Mouse (Mus musculus) thymus, postnatal 36 days (tissue): ENCODE data around the gene Tsen2.
A peak's percentile ranks its signal among the peaks of the same experiment; 100 is the strongest.

Experiments used
- DNase-seq, 2 experiments: peaks; one replicate each; pipeline ENCODE4 v3.0.0; 2022; ENCODE audit warnings: mixed read lengths in 2 of 2

Gene Tsen2

GRCm38 (mm10) chr6:115541676-115542275 is 2.7 kb upstream of the Tsen2 start:
- no peak for DNase-seq

GRCm38 (mm10) chr6:115542341-115542740 is 2.1 kb upstream of the Tsen2 start:
- DNase-seq, result no peak

- peak; percentile 48 to 52 for DNase-seq
Measured at GRCm38 (mm10) chr6:115546276-115546675, 1.8 kb downstream of the Tsen2 start.

GRCm38 (mm10) chr6:115555485-115555884 is 11.0 kb downstream of the Tsen2 start:
- DNase-seq, result no peak

GRCm38 (mm10) chr6:115558176-115558575 is 13.7 kb downstream of the Tsen2 start:
- DNase-seq, result no peak

GRCm38 (mm10) chr6:115559651-115560632 is 15.5 kb downstream of the Tsen2 start:
- DNase-seq, result peak; percentile 60 to 75

DNA sequence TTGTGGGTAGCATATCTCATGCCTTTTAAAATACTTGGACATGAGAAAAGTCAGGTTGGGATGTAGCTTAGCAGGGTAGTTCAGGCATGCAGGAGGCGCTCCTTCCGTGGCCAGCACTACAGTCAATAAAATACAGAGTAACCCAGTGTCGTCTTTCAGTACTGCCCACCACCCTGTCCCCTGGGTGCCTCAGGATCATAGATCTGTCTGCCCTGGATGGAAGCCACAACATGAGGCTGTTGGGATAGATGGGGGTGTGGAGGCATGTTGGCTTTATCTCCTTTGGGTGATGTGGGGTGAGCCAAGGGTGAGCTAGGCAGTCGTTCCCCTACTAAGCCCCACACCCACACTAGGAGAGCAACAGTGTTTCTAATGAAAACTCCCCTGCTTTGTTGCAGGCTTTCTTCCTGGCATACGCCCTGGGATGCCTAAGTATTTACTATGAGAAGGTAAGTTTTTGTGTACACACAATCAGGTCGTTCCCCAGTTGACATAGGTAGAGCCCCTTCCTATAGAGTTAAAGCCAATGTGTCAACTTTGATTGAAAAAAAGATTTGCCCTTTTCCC is 21.1 kb downstream of the Tsen2 start:
- DNase-seq, result no peak

DNA sequence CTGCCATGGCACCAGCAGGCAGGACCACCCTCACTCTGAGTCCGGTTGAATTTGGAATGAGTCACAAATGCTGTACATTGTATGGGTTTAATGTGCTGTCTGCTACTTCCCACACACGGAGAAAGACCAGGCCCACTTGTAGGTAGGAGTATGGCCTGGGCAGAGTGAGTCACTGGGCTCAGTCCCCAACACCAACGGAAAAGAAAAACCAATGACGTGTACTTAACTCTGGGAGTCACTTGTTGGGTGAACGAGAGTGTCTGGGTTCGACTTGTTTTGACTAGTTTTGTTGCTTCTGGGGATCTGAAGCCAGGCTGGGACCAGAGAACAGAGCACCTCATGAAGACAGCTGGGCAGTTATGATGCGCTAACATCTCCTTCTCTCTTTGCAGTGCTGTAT is 29.7 kb downstream of the Tsen2 start:
- DNase-seq, result no peak

GRCm38 (mm10) chr6:115577407-115577806 is 32.9 kb downstream of the Tsen2 start:
- DNase-seq, result no peak

DNA sequence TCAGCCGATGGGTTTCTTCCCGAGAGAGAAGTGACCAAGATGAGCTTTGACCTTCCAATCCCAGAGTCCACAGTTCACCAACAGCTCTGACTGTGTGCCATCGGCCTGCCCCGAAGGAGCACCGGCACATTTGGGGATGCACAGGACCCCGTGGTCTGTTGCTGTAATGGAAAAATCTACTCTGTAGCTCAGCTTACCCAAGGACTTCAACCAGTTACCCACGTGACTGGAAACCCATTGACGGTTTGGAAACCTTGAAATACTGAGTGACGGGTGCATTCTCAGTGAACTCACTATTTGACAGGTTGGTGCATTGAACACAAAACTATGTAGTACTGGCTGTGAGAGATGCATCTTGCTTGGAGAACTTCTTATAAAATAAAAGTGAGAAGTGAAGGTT is 33.5 kb downstream of the Tsen2 start:
- DNase-seq, result no peak

DNA sequence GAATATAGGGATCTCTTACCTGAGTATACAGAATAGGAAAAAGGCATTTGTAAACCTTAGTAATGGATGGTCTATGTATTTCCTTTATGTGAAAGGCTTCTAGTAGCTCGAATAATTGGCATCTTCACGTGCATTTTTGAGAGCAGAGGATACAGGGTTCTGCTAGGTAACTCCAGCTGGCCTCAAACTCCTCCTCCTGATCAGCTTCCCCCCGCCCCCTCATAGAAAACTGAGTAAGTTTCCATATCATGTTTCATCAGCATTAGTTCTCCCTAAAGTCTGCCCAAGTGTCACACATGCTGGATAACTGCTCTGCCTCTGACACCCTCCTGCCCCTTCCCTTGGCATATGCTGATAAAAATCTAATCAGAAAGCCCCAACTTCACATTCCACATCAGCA is 36.3 kb downstream of the Tsen2 start:
- DNase-seq, result no peak

- no peak for DNase-seq
Measured at GRCm38 (mm10) chr6:115582328-115583115, 38.1 kb downstream of the Tsen2 start.

GRCm38 (mm10) chr6:115583430-115584125 is 39.1 kb downstream of the Tsen2 start:
- DNase-seq, result no peak

- no peak for DNase-seq
Measured at GRCm38 (mm10) chr6:115584176-115584575, 39.7 kb downstream of the Tsen2 start.

DNA sequence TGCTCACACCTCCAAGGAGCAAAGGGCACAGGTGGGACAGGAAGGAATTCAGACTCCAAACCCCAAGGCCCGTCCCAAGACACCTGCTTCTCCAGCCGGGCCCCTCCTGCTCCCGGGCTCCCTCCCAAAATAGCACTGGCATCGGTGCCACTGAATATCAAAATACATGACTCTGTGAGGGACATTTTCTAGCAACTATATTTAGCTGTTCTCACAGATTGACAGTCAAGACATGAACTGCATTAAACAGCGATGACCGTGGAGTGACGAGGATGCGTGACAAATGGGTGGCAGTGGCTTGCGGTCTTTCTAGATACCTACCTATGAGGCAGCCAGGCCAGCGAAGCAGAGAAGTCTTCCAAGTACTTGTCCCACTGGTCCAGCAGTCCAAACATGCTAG is 41.9 kb downstream of the Tsen2 start:
- DNase-seq, result no peak

DNA sequence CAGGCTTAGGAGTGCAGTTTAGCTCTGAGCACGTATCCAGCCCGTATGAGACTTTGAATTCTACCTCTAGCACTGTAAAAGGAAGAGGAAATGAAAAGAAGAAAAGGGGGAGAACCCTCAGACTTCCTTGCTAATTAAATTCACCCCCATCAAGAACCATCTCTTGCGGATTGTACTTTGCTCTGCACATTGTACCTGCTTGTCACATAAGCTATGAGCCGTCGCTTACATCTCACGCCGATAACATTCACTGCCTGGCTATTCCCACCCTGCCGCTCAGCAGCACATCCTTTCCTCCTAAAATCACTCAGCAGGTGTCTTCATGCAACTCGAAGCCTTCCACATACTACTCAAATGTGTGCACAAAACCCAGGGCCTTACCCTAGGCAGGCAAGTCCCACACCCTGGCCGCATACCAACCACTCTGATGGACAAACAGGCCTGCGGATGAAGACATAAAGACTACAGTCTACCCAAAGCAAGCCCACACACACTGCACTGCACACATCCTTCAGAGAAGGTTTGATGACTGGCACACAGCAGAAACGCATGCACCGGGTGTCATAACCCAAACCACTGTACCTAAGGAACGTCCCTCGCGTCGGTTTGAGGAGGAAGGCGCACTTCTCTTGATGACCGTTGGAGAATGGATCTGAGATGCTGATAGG is 47.4 kb downstream of the Tsen2 start:
- no peak for DNase-seq

DNA sequence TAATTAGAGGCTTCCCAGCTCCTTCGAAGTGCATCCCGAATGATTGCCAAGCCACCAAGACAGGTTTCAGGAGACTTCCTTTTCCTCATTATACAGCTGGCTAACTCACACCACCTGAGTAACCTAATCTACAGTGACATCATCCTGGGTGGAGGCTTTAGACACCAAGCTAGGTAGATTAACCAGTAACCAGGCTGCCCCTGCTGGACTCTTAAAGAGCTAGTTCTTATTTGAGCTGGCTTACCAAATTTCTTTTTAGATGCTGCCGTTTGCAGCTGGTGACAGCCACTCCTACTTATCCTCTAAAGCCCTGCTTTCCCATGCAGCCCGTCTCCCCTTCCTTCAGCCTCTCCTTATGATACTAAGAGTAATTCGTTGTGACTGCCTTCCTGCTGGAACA is 48.0 kb downstream of the Tsen2 start, which contains the start of gene Mkrn2os:
Mkrn2os (minus strand) TSS at position 119 of the 400 bp plus-strand sequence.
- no peak for DNase-seq

GRCm38 (mm10) chr6:115593252-115593651 is 48.8 kb downstream of the Tsen2 start:
- no peak for DNase-seq

DNA sequence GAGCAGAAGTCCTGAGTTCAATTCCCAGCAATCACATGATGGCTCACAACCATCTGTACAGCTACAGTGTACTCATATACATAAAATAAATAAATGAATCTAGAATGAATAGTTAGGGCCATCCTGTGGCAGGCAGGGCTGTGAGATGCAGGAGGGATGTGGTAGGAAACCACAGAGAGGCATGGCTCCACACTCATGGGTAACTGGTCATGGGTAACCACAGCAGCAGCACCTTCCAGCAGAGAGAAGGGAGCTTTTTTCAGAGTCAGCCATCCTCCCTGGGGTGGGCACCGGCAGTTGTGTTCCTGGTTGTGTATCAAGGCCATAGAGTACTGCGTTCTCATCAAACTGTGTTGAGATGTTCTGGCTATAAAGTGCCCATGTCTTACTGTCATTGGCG is 50.0 kb downstream of the Tsen2 start:
- peak; percentile 31 to 43 for DNase-seq

DNA sequence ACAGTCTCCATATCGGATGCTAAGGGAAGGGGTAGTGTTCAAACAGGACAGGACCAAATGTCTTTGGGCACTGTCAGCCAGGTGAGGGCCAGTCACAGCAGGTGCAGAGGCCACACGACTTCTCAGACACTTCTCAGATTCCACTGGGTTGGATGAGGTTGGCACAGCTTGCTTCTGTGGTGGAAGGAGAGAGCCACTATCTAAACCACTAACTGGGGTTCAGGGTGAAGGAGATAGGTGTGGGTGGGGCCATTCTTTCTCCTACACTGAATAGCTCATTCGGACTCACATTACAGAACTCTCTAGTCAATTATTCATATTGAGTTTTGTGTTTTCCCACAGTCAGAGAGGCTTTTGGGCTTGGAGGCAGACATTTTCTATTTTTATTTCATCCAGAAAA is 51.2 kb downstream of the Tsen2 start:
- DNase-seq, result no peak

DNA sequence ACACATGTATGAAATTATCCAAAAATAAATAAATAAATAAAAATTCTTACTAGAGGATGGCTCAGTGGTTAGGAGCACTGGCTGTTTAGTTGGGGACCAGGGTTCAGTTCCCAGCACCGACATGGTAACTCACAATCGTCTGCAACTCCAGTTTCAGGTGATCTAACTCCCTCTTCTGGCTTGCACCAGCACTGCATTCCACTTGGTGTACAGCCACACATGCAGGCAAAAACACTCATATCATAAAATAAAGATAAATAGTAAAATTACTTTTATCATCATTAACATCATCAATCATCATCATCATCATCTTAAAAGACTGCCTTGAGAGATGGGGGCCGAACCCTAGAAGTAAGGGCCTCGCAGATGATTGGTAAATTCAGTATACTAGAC is 56.9 kb downstream of the Tsen2 start:
- peak in 1 of 2 experiments; percentile 37 for DNase-seq
